Comparison of ENCODE assay signal across 10 mouse cellular contexts in genomic region chr14:101568828-101569227, GRCm38 (mm10). TPM values are rescaled to one million over a fixed set of nuclear protein-coding genes. Genes with fewer than 3 reads are reported as not detected.
DNase-seq lines count a peak whose midpoint lies in the region; ATAC-seq and TF ChIP-seq lines count a peak whose summit lies in the region.
"Had no signal": no experiment of that assay in that cellular context is flagged by ENCODE, and none has a peak within 500 bp of the region (broad histone marks: within the 10 kb centered on the region; RNA-seq: fewer than 3 reads in every experiment).

No protein-coding gene starts in this region.

- no peak overlapping the region for H3K4me2 ChIP-seq in liver, embryonic 11.5 days
- H3K4me2 ChIP-seq in liver, postnatal 0 days (ENCODE audit: low read depth, low read length) = no peak overlapping the region

- TF ChIP-seq POLR2A in liver, adult 2 months (IDR thresholded peaks at IDR 0.05; ENCODE audit: extremely low read depth, insufficient read depth, low read length) = no peak

- no peaks in the 10 kb centered on the region for H3K79me2 ChIP-seq in liver, adult 2 months (ENCODE audit: control insufficient read depth, insufficient read depth, low read length)

- H3K4me1 ChIP-seq in liver, adult 2 months (ENCODE audit: control insufficient read depth, insufficient read depth, low read length) = no peaks in the 10 kb centered on the region
- no peaks in the 10 kb centered on the region for H3K4me1 ChIP-seq in liver, embryonic 11.5 days (replicated peaks; ENCODE audit: control insufficient read depth, insufficient read depth, low read length)
- H3K4me1 ChIP-seq in liver, postnatal 0 days (ENCODE audit: insufficient read depth) = no peaks in the 10 kb centered on the region

- no peak for TF ChIP-seq CTCF in liver, adult 2 months (IDR thresholded peaks at IDR 0.05; ENCODE audit: low read depth, low read length)
- TF ChIP-seq CTCF in liver, postnatal 0 days (IDR thresholded peaks at IDR 0.05; ENCODE audit: low read depth) = no peak

- no peak overlapping the region for H3K27ac ChIP-seq in liver, adult 2 months (replicated peaks; ENCODE audit: insufficient read depth, low read depth, low read length)
- H3K27ac ChIP-seq in liver, embryonic 11.5 days (ENCODE audit: low read depth, low read length) = no peak overlapping the region
- H3K27ac ChIP-seq in liver, postnatal 0 days (ENCODE audit: low read depth) = no peak overlapping the region

- H3K9me3 ChIP-seq in liver, embryonic 11.5 days (ENCODE audit: control insufficient read depth, low read length) = no peaks in the 10 kb centered on the region
- no peaks in the 10 kb centered on the region for H3K9me3 ChIP-seq in liver, postnatal 0 days (ENCODE audit: low read length)
- H3K9me3 ChIP-seq: megakaryocyte, embryonic 14.5 days had no signal

- intact Hi-C loops in gastrocnemius, postnatal 36 days (cut with DNase I) = loop anchor here (5.0 kb wide), 1 partner anchor 37 kb away; no protein-coding TSS in a partner anchor
- intact Hi-C loops in left cerebral cortex, postnatal 36 days (cut with DNase I) = no loop called here

- ATAC-seq in liver, embryonic 11.5 days (replicated peaks; ENCODE audit: low FRiP score) = no peak
- no peak for ATAC-seq in liver, postnatal 0 days

- H3K36me3 ChIP-seq in liver, adult 2 months (ENCODE audit: control insufficient read depth, insufficient read depth, low read length) = no peaks in the 10 kb centered on the region
- no peaks in the 10 kb centered on the region for H3K36me3 ChIP-seq in liver, embryonic 11.5 days (ENCODE audit: control insufficient read depth, insufficient read depth, low read length)
- H3K36me3 ChIP-seq in liver, postnatal 0 days (replicated peaks; ENCODE audit: insufficient read depth, low read length) = no peaks in the 10 kb centered on the region

- no peak overlapping the region for H3K4me3 ChIP-seq in liver, adult 2 months (ENCODE audit: insufficient read depth, low read depth, low read length)
- no peak overlapping the region for H3K4me3 ChIP-seq in liver, embryonic 11.5 days (ENCODE audit: low read depth, low read length)
- no peak overlapping the region for H3K4me3 ChIP-seq in liver, postnatal 0 days (ENCODE audit: low read depth, low read length)
- H3K4me3 ChIP-seq: megakaryocyte, embryonic 14.5 days had no signal

- H3K27me3 ChIP-seq in liver, adult 2 months (ENCODE audit: control insufficient read depth, insufficient read depth, low read length) = no peaks in the 10 kb centered on the region
- no peaks in the 10 kb centered on the region for H3K27me3 ChIP-seq in liver, embryonic 11.5 days (replicated peaks; ENCODE audit: control insufficient read depth, insufficient read depth, low read length)
- no peaks in the 10 kb centered on the region for H3K27me3 ChIP-seq in liver, postnatal 0 days (ENCODE audit: insufficient read depth, low read length)
- H3K27me3 ChIP-seq: megakaryocyte, embryonic 14.5 days had no signal

- WGBS in liver, adult 2 months = 84% methylated on average over 2 of the region's 2 CpGs
- WGBS in liver, embryonic 11.5 days = 76% methylated on average over 2 of the region's 2 CpGs
- 78% methylated on average over 2 of the region's 2 CpGs for WGBS in liver, postnatal 0 days (ENCODE audit: insufficient replicate concordance)

- peak; percentile 19 for DNase-seq in liver, adult 2 months (ENCODE audit: extremely low read depth, low read depth, low spot score)
- no peak for DNase-seq in liver, embryonic 11.5 days (ENCODE audit: low spot score)
- DNase-seq in brain, adult 2 months (ENCODE audit: low read depth, low spot score) = peak; percentile 55
- peak; percentile 35 to 77 for DNase-seq in gastrocnemius, postnatal 36 days
- DNase-seq in lung, postnatal 36 days = peak; percentile 51
- no peak for DNase-seq in embryo, embryonic 11 days
- DNase-seq in liver, postnatal 0 days = no peak
- DNase-seq in left cerebral cortex, postnatal 36 days (ENCODE audit: low spot score in 2 of 2) = no peak
- DNase-seq: thymus, postnatal 25 days had no signal

- no peak overlapping the region for H3K9ac ChIP-seq in liver, adult 2 months (ENCODE audit: low read depth, low read length)
- H3K9ac ChIP-seq in liver, embryonic 11.5 days (ENCODE audit: low read depth, low read length) = no peak overlapping the region
- H3K9ac ChIP-seq in liver, postnatal 0 days (replicated peaks) = no peak overlapping the region

- no peak for TF ChIP-seq EP300 in liver, postnatal 0 days (IDR thresholded peaks at IDR 0.05; ENCODE audit: low read depth)

RNA-seq across cellular contexts. Expression of gene Tbc1d4, which starts 40.2 kb away (rescaled TPM):
- 2.6 and 3.2 TPM in 2 replicates for total RNA-seq in liver, adult 2 months (2014; rRNA removed)
- 0.82 and 1.0 TPM in 2 replicates for polyA plus RNA-seq in liver, adult 2 months (2012; rRNA removed)
- polyA plus RNA-seq in liver, embryonic 11.5 days (2014; fragmentation: Nextera tagmentation; extraction: Ambion mirVana) = 4.0 and 4.8 TPM in 2 replicates
- 10 to 100 TPM; 19.0 to 31.3 TPM for total RNA-seq in gastrocnemius, postnatal 36 days (2021)
- polyA plus RNA-seq in liver, postnatal 0 days (2015; fragmentation: Nextera tagmentation; extraction: Ambion mirVana) = 2.1 and 2.4 TPM in 2 replicates
- total RNA-seq in left cerebral cortex, postnatal 36 days (2021) = 10 to 100 TPM in 1 of 2 experiments, 1 to 10 TPM in 1; 6.1 to 12.0 TPM

Comparison
In these comparisons a context has a peak if more than half of its experiments do, and no peak if none do; other contexts are left out.
1. DNase-seq: peak in liver, adult 2 months (single experiment), brain, adult 2 months (single experiment), gastrocnemius, postnatal 36 days (2 of 2) and lung, postnatal 36 days (single experiment); none in liver, embryonic 11.5 days (single experiment), embryo, embryonic 11 days (single experiment), liver, postnatal 0 days (single experiment) and left cerebral cortex, postnatal 36 days (0 of 2).